Mouse (Mus musculus) MEL (cell line): ENCODE results near the gene Tarsl2. TPM values are rescaled to one million over a fixed set of nuclear protein-coding genes. Genes with fewer than 3 reads are reported as not detected.

ENCODE experiments used
- DNase-seq: peaks from one replicate; pipeline ENCODE4 v3.0.0; 2011; ENCODE audit warnings: low read depth, low spot score
- H3K27ac ChIP-seq: 2 replicates; pipeline ENCODE4 v1.5.1; 2012; ENCODE audit warnings: low read depth, mild to moderate bottlenecking, control low read depth, low read length, moderate library complexity; ENCODE audit not compliant: control insufficient read depth
- H3K27me3 ChIP-seq, 2 experiments: fragments of 150-350 bp in 1 of 2; sonication (generic) in 1 of 2; 2 replicates each; pipeline ENCODE4 v1.6.1; 2012; ENCODE audit warnings: low read length in 2 of 2, mild to moderate bottlenecking in 2 of 2, improper control_type of control experiment in 1 of 2, moderate library complexity in 1 of 2; ENCODE audit not compliant: insufficient read depth in 2 of 2, control insufficient read depth in 1 of 2
- H3K36me3 ChIP-seq, 2 experiments: 2 replicates each; pipeline ENCODE4 v1.6.1; 2012 to 2014; ENCODE audit warnings: low read length in 2 of 2, improper control_type of control experiment in 1 of 2, inconsistent platforms in 1 of 2, mild to moderate bottlenecking in 1 of 2; ENCODE audit not compliant: insufficient read depth in 2 of 2, control insufficient read depth in 1 of 2
- H3K4me1 ChIP-seq, 2 experiments: fragments of 150-350 bp in 1 of 2; sonication (generic) in 1 of 2; 2 replicates each; pipeline ENCODE4 v1.6.1; 2012; ENCODE audit warnings: low read length in 2 of 2, improper control_type of control experiment in 1 of 2, mild to moderate bottlenecking in 1 of 2; ENCODE audit not compliant: insufficient read depth in 2 of 2, control insufficient read depth in 1 of 2
- H3K4me3 ChIP-seq, 2 experiments: fragments of 150-350 bp in 1 of 2; sonication (generic) in 1 of 2; 2 replicates each; pipeline ENCODE4 v1.5.1; 2012; ENCODE audit warnings: low read depth in 2 of 2, low read length in 2 of 2, mild to moderate bottlenecking in 2 of 2, moderate library complexity in 2 of 2, control low read depth in 1 of 2, improper control_type of control experiment in 1 of 2; ENCODE audit not compliant: control insufficient read depth in 1 of 2, insufficient read depth in 1 of 2
- H3K79me2 ChIP-seq: 2 replicates; pipeline ENCODE4 v1.6.1; 2012; ENCODE audit warnings: mild to moderate bottlenecking, low read length, moderate library complexity; ENCODE audit not compliant: control insufficient read depth, poor library complexity, insufficient read depth
- H3K9ac ChIP-seq: 2 replicates; pipeline ENCODE4 v1.6.1; 2012; ENCODE audit warnings: low read depth, mild to moderate bottlenecking, control low read depth, low read length, moderate library complexity; ENCODE audit not compliant: control insufficient read depth, poor library complexity, severe bottlenecking
- H3K9me3 ChIP-seq: fragments of 150-350 bp; sonication (generic); replicated peaks from 2 replicates; pipeline ENCODE4 v1.6.1; 2012; ENCODE audit warnings: mild to moderate bottlenecking, low read length, improper control_type of control experiment, moderate library complexity; ENCODE audit not compliant: insufficient read depth
- BHLHE40 ChIP-seq: IDR thresholded peaks from 2 replicates; pipeline ENCODE4 v1.6.1; 2012; ENCODE audit warnings: low read depth, mild to moderate bottlenecking, inconsistent platforms, low read length, improper control_type of control experiment, borderline replicate concordance
- CTCF ChIP-seq, 3 experiments: IDR thresholded peaks in 2 of 3; conservative IDR thresholded peaks in 1 of 3; 2 replicates each; pipeline ENCODE4 v1.5.1; 2011 to 2012; ENCODE audit warnings: low read length in 3 of 3, low read depth in 2 of 3, mild to moderate bottlenecking in 2 of 3, improper control_type of control experiment in 1 of 3, inconsistent platforms in 1 of 3, mixed read lengths in 1 of 3, moderate library complexity in 1 of 3; ENCODE audit not compliant: control insufficient read depth in 1 of 3, insufficient read depth in 1 of 3, poor library complexity in 1 of 3, severe bottlenecking in 1 of 3
- ELF1 ChIP-seq: IDR thresholded peaks from 2 replicates; pipeline ENCODE4 v1.6.1; 2014; ENCODE audit warnings: low read depth, mild to moderate bottlenecking, inconsistent platforms, low read length, improper control_type of control experiment, moderate library complexity
- GATA1 ChIP-seq: IDR thresholded peaks from 2 replicates; pipeline ENCODE4 v1.6.1; 2011; ENCODE audit warnings: low read depth, low read length, improper control_type of control experiment
- JUND ChIP-seq: IDR thresholded peaks from 2 replicates; pipeline ENCODE4 v1.6.1; 2011; ENCODE audit warnings: low read depth, mild to moderate bottlenecking, improper control_type of control experiment, low read length
- MEF2A ChIP-seq: IDR thresholded peaks from 2 replicates; pipeline ENCODE4 v1.6.1; 2014; ENCODE audit warnings: low read depth, mild to moderate bottlenecking, inconsistent platforms, low read length, improper control_type of control experiment; ENCODE audit not compliant: poor library complexity, insufficient replicate concordance, severe bottlenecking; ENCODE audit errors: extremely low read depth
- MXI1 ChIP-seq: IDR thresholded peaks from 2 replicates; pipeline ENCODE4 v1.6.1; 2011; ENCODE audit warnings: mild to moderate bottlenecking, low read depth, low read length, improper control_type of control experiment
- MYB ChIP-seq: IDR thresholded peaks from 2 replicates; pipeline ENCODE4 v1.6.1; 2011; ENCODE audit warnings: mild to moderate bottlenecking, low read depth, low read length, improper control_type of control experiment
- POLR2A ChIP-seq, 2 experiments: IDR thresholded peaks; 2 replicates each; pipeline ENCODE4 v1.6.1; 2011 to 2012; ENCODE audit warnings: low read length in 2 of 2, mild to moderate bottlenecking in 2 of 2, control low read depth in 1 of 2, improper control_type of control experiment in 1 of 2, low read depth in 1 of 2, moderate library complexity in 1 of 2; ENCODE audit not compliant: control insufficient read depth in 1 of 2, insufficient read depth in 1 of 2, poor library complexity in 1 of 2
- POLR2AphosphoS2 ChIP-seq: IDR thresholded peaks from 2 replicates; pipeline ENCODE4 v1.6.1; 2011; ENCODE audit warnings: low read length, improper control_type of control experiment
- SIN3A ChIP-seq: IDR thresholded peaks from 2 replicates; pipeline ENCODE4 v1.6.1; 2012; ENCODE audit warnings: low read length, improper control_type of control experiment, inconsistent platforms
- TAL1 ChIP-seq: IDR thresholded peaks from 2 replicates; pipeline ENCODE4 v1.6.1; 2012; ENCODE audit warnings: mild to moderate bottlenecking, inconsistent platforms, low read length, moderate library complexity, mixed read lengths
- TBP ChIP-seq: IDR thresholded peaks from 2 replicates; pipeline ENCODE4 v1.8.0; 2011; ENCODE audit warnings: low read depth, low read length, improper control_type of control experiment
- USF1 ChIP-seq: IDR thresholded peaks from 2 replicates; pipeline ENCODE4 v1.6.1; 2014; ENCODE audit warnings: low read depth, mild to moderate bottlenecking, inconsistent platforms, low read length, improper control_type of control experiment, moderate library complexity
- USF2 ChIP-seq, 2 experiments: IDR thresholded peaks; 2 replicates each; pipeline ENCODE4 v1.6.1; 2011 to 2012; ENCODE audit warnings: improper control_type of control experiment in 2 of 2, low read length in 2 of 2, borderline replicate concordance in 1 of 2, inconsistent platforms in 1 of 2, low read depth in 1 of 2, mild to moderate bottlenecking in 1 of 2; ENCODE audit not compliant: insufficient read depth in 1 of 2
- ZKSCAN1 ChIP-seq: IDR thresholded peaks from 2 replicates; pipeline ENCODE4 v1.6.1; 2012; ENCODE audit warnings: low read depth, mild to moderate bottlenecking, inconsistent platforms, low read length, improper control_type of control experiment, moderate library complexity
- ZNF384 ChIP-seq: IDR thresholded peaks from 2 replicates; pipeline ENCODE4 v1.6.1; 2012; ENCODE audit warnings: low read depth, mild to moderate bottlenecking, inconsistent platforms, low read length, improper control_type of control experiment
- polyA plus RNA-seq, 2 experiments: library from polyadenylated mRNA; stranded (reverse) in 1 of 2; unstranded in 1 of 2; fragments of >175 nt in 1 of 2; fragments of >200 nt in 1 of 2; gene quantifications; 2 replicates each; pipeline versions ENCODE4 v1.2.1 to v1.2.4; 2012; ENCODE audit warnings: low replicate concordance in 2 of 2, low read depth in 1 of 2; ENCODE audit not compliant: insufficient read length in 2 of 2, insufficient read depth in 1 of 2, missing spikeins in 1 of 2
- total RNA-seq: library from RNA; depleted of rRNA; stranded (reverse); fragments of 300-350 nt; gene quantifications from 2 replicates; pipeline ENCODE4 v1.2.3, GENCODE M21; 2012

Gene Tarsl2
- total and polyA plus RNA-seq, 3 experiments: 18.7 to 26.3 TPM; not detected in 1

- H3K27me3 ChIP-seq: no peaks in the 10 kb centered on the region
- H3K4me1 ChIP-seq: no peaks in the 10 kb centered on the region
- no peaks in the 10 kb centered on the region for H3K9me3 ChIP-seq
- H3K9ac ChIP-seq: no peak overlapping the region
- TF ChIP-seq GATA1 (no peak), USF1 (no peak), MYB (no peak), ZKSCAN1 (no peak)
- TF ChIP-seq, all 39 proteins: peak for 0
- peaks cover 0 to 10% of the 10 kb centered on the region in 2 experiments; a peak in 2 of 4 replicates for H3K36me3 ChIP-seq
- DNase-seq: no peak
- H3K79me2 ChIP-seq: no peaks in the 10 kb centered on the region
- H3K4me3 ChIP-seq: no peak overlapping the region
- H3K27ac ChIP-seq: no peak overlapping the region
Observed at GRCm38 (mm10) chr7:65657490-65658120, 12.9 kb downstream of the Tarsl2 start.

GRCm38 (mm10) chr7:65663225-65663790, 18.6 kb downstream of the Tarsl2 start:
- no peak overlapping the region for H3K27ac ChIP-seq
- no peak overlapping the region for H3K9ac ChIP-seq
- DNase-seq: no peak
- peaks cover 0 to 11% of the 10 kb centered on the region in 2 experiments; a peak in 2 of 4 replicates for H3K36me3 ChIP-seq
- no peaks in the 10 kb centered on the region for H3K9me3 ChIP-seq
- TF ChIP-seq MEF2A (no peak), TBP (no peak), SIN3A (no peak), JUND (no peak), GATA1 (no peak), ZKSCAN1 (no peak), ZNF384 (no peak), USF2 (IDR thresholded peaks at IDR 0.05; ENCODE audit: borderline replicate concordance in 1 of 2, insufficient read depth in 1 of 2, low read depth in 1 of 2, low read length in 2 of 2) (no peak), TAL1 (no peak), POLR2AphosphoS2 (no peak)
- TF ChIP-seq, all 39 proteins: peak for 0
- Histone ChIP-seq H3K79me2 (no peaks in the 10 kb centered on the region), H3K4me3 (no peak overlapping the region), H3K4me1 (no peaks in the 10 kb centered on the region), H3K27me3 (no peaks in the 10 kb centered on the region)

- TF ChIP-seq ELF1 (no peak), BHLHE40 (no peak), POLR2A (IDR thresholded peaks at IDR 0.05; ENCODE audit: control insufficient read depth in 1 of 2, insufficient read depth in 1 of 2, low read depth in 1 of 2, low read length in 2 of 2, poor library complexity in 1 of 2) (no peak), MXI1 (no peak), CTCF (IDR thresholded peaks at IDR 0.05 in 2 of 3, conservative IDR thresholded peaks at IDR 0.05 in 1 of 3; ENCODE audit: control insufficient read depth in 1 of 3, insufficient read depth in 1 of 3, low read depth in 2 of 3, low read length in 3 of 3, poor library complexity in 1 of 3, severe bottlenecking in 1 of 3) (no peak)
- H3K27ac ChIP-seq: no peak overlapping the region
- H3K9me3 ChIP-seq: no peaks in the 10 kb centered on the region
- no peak for DNase-seq
- H3K79me2 ChIP-seq: no peaks in the 10 kb centered on the region
- peaks cover 0 to 14% of the 10 kb centered on the region in 2 experiments; a peak in 2 of 4 replicates for H3K36me3 ChIP-seq
- no peaks in the 10 kb centered on the region for H3K27me3 ChIP-seq
- H3K4me1 ChIP-seq: no peaks in the 10 kb centered on the region
- no peak overlapping the region for H3K4me3 ChIP-seq
- H3K9ac ChIP-seq: no peak overlapping the region
Observed at GRCm38 (mm10) chr7:65663886-65664285, 19.2 kb downstream of the Tarsl2 start.
